Mouse (Mus musculus) kidney, embryonic 14.5 days (tissue): ENCODE measurements around the gene Gpr45. TPM values are rescaled to one million over a fixed set of nuclear protein-coding genes. Genes with fewer than 3 reads are reported as not detected.
"Not testable (repeated sequence)": the region's sequence is repeated elsewhere in the genome, so short reads cannot be mapped to it uniquely, and the experiment has no call there.

Source experiments
- ATAC-seq: fragments of 200-750 bp; cut with Nextera tagmentation; 2 replicates; pipeline ENCODE4 v1.8.0; 2017; ENCODE audit warnings: moderate number of reproducible peaks, mild to moderate bottlenecking, moderate TSS enrichment, moderate library complexity; ENCODE audit not compliant: low FRiP score, low TSS enrichment
- H3K27ac ChIP-seq: fragments of 300-500 bp; sonication (generic); 2 replicates; pipeline ENCODE4 v1.5.1; 2014; ENCODE audit warnings: low read depth, mild to moderate bottlenecking, low read length, moderate library complexity, mixed read lengths
- H3K27me3 ChIP-seq: fragments of 300-500 bp; sonication (generic); 2 replicates; pipeline ENCODE4 v1.6.1; 2014; ENCODE audit warnings: mild to moderate bottlenecking, low read length; ENCODE audit not compliant: control insufficient read depth, insufficient read depth
- H3K36me3 ChIP-seq: fragments of 300-500 bp; sonication (generic); 2 replicates; pipeline ENCODE4 v1.6.1; 2014; ENCODE audit warnings: low read length, mixed read lengths; ENCODE audit not compliant: control insufficient read depth, insufficient read depth
- H3K4me1 ChIP-seq: fragments of 300-500 bp; sonication (generic); 2 replicates; pipeline ENCODE4 v1.6.1; 2014; ENCODE audit warnings: low read length, mixed read lengths; ENCODE audit not compliant: control insufficient read depth, insufficient read depth
- H3K4me2 ChIP-seq: fragments of 300-500 bp; sonication (generic); replicated peaks from 2 replicates; pipeline ENCODE4 v1.6.1; 2014; ENCODE audit warnings: low read depth, mild to moderate bottlenecking, low read length
- H3K4me3 ChIP-seq: fragments of 300-500 bp; sonication (generic); 2 replicates; pipeline ENCODE4 v1.5.1; 2014; ENCODE audit warnings: mild to moderate bottlenecking, low read length
- H3K9ac ChIP-seq: fragments of 300-500 bp; sonication (generic); 2 replicates; pipeline ENCODE4 v1.6.1; 2014; ENCODE audit warnings: low read depth, mild to moderate bottlenecking, low read length, moderate library complexity
- H3K9me3 ChIP-seq: fragments of 300-500 bp; sonication (generic); 2 replicates; pipeline ENCODE4 v1.6.1; 2016; ENCODE audit warnings: low read length; ENCODE audit not compliant: control insufficient read depth
- WGBS: fragments of 180-500 bp; shearing (Covaris S2); extraction: QIAGEN DNeasy Blood & Tissue Kit; methylation state at CpG from one replicate; pipeline ENCODE4 v1.1.7; 2014; 5-methylcytosine and 5-hydroxymethylcytosine counted together
- polyA plus RNA-seq: library from polyadenylated mRNA; unstranded; fragments of >200 nt; fragmentation: Nextera tagmentation; extraction: Ambion mirVana; gene quantifications from 2 replicates; pipeline ENCODE4 v1.2.1, GENCODE M21; 2014

Gpr45 gene
- polyA plus RNA-seq, 1 experiment from 2014 or later = 18.3 TPM

- ATAC-seq = peak; percentile 64; the same call in 1 of the 2 replicates
- not testable (repeated sequence) for H3K4me1 ChIP-seq, H3K9ac ChIP-seq, H3K4me3 ChIP-seq, H3K4me2 ChIP-seq, H3K27ac ChIP-seq, H3K27me3 ChIP-seq, H3K9me3 ChIP-seq, H3K36me3 ChIP-seq
- WGBS = 77% methylated on average over 7 of the region's 7 CpGs
These were observed 62.5 kb downstream of the Gpr45 start for GRCm38 (mm10) chr1:43015153-43015685.

GRCm38 (mm10) chr1:43036014-43036413 is 83.3 kb downstream of the Gpr45 start:
- no peak overlapping the region for H3K27ac ChIP-seq
- no peaks in the 10 kb centered on the region for H3K36me3 ChIP-seq
- no peaks in the 10 kb centered on the region for H3K9me3 ChIP-seq
- no peak overlapping the region for H3K9ac ChIP-seq
- H3K27me3 ChIP-seq = no peaks in the 10 kb centered on the region
- H3K4me1 ChIP-seq = no peaks in the 10 kb centered on the region
- H3K4me3 ChIP-seq = no peak overlapping the region
- no peak overlapping the region for H3K4me2 ChIP-seq
- ATAC-seq = no peak
- WGBS = 87% methylated on average over 7 of the region's 7 CpGs

- H3K4me2 ChIP-seq = no peak overlapping the region
- H3K9ac ChIP-seq = no peak overlapping the region
- no peaks in the 10 kb centered on the region for H3K36me3 ChIP-seq
- H3K4me3 ChIP-seq = no peak overlapping the region
- no peaks in the 10 kb centered on the region for H3K9me3 ChIP-seq
- H3K27ac ChIP-seq = no peak overlapping the region
- no peak for ATAC-seq
- H3K4me1 ChIP-seq = 0 out of 2 replicates have a peak, but pooled peaks cover 7% of the 10 kb centered on the region
- WGBS = 44% methylated on average over 6 of the region's 6 CpGs
- H3K27me3 ChIP-seq = no peaks in the 10 kb centered on the region
These were observed 89.6 kb downstream of the Gpr45 start for GRCm38 (mm10) chr1:43042271-43042670.

GRCm38 (mm10) chr1:43045204-43045982 is 92.7 kb downstream of the Gpr45 start:
- H3K4me3 ChIP-seq = no peak overlapping the region
- H3K9ac ChIP-seq = no peak overlapping the region
- ATAC-seq = peak; percentile 61
- 0 out of 2 replicates have a peak, but pooled peaks cover 7% of the 10 kb centered on the region for H3K4me1 ChIP-seq
- peaks cover 15% of the 10 kb centered on the region; the same call in 1 of the 2 replicates for H3K36me3 ChIP-seq
- no peaks in the 10 kb centered on the region for H3K27me3 ChIP-seq
- no peaks in the 10 kb centered on the region for H3K9me3 ChIP-seq
- peak overlapping the region; percentile 19; the same call in 1 of the 2 replicates for H3K4me2 ChIP-seq
- peak overlapping the region; percentile 24; the same call in 1 of the 2 replicates for H3K27ac ChIP-seq
- WGBS = 27% methylated on average over 14 of the region's 14 CpGs

GRCm38 (mm10) chr1:43046990-43047389 is 94.3 kb downstream of the Gpr45 start:
- Histone ChIP-seq H3K9me3 (no peaks in the 10 kb centered on the region), H3K27ac (no peak overlapping the region), H3K36me3 (peaks cover 24% of the 10 kb centered on the region; the same call in 1 of the 2 replicates), H3K4me2 (no peak overlapping the region), H3K27me3 (no peaks in the 10 kb centered on the region), H3K4me1 (0 out of 2 replicates have a peak, but pooled peaks cover 7% of the 10 kb centered on the region), H3K4me3 (no peak overlapping the region), H3K9ac (no peak overlapping the region)
- no peak for ATAC-seq
- 85% methylated on average over 2 of the region's 2 CpGs for WGBS

- ATAC-seq = no peak
- Histone ChIP-seq H3K4me1 (0 out of 2 replicates have a peak, but pooled peaks cover 7% of the 10 kb centered on the region), H3K4me2 (no peak overlapping the region), H3K9ac (no peak overlapping the region), H3K9me3 (no peaks in the 10 kb centered on the region), H3K27ac (no peak overlapping the region), H3K36me3 (peaks cover 25% of the 10 kb centered on the region; the same call in 1 of the 2 replicates), H3K4me3 (no peak overlapping the region), H3K27me3 (no peaks in the 10 kb centered on the region)
- 88% methylated on average over 10 of the region's 10 CpGs for WGBS
These were observed 95.1 kb downstream of the Gpr45 start for GRCm38 (mm10) chr1:43047811-43048210.

- no peak overlapping the region for H3K9ac ChIP-seq
- H3K4me2 ChIP-seq = no peak overlapping the region
- no peaks in the 10 kb centered on the region for H3K9me3 ChIP-seq
- H3K27me3 ChIP-seq = no peaks in the 10 kb centered on the region
- 93% methylated on average over 5 of the region's 5 CpGs for WGBS
- ATAC-seq = peak; percentile 29; the same call in 1 of the 2 replicates
- no peak overlapping the region for H3K4me3 ChIP-seq
- peaks cover 45% of the 10 kb centered on the region for H3K36me3 ChIP-seq
- no peak overlapping the region for H3K27ac ChIP-seq
- no peaks in the 10 kb centered on the region for H3K4me1 ChIP-seq
These were observed 99.2 kb downstream of the Gpr45 start for GRCm38 (mm10) chr1:43051903-43052302.

GRCm38 (mm10) chr1:43065615-43066310 is 113.1 kb downstream of the Gpr45 start:
- 56% methylated on average over 9 of the region's 9 CpGs for WGBS
- Histone ChIP-seq H3K4me1 (no peaks in the 10 kb centered on the region), H3K36me3 (peaks cover 15% of the 10 kb centered on the region), H3K9ac (no peak overlapping the region), H3K9me3 (no peaks in the 10 kb centered on the region), H3K4me3 (no peak overlapping the region), H3K4me2 (no peak overlapping the region), H3K27me3 (no peaks in the 10 kb centered on the region), H3K27ac (no peak overlapping the region)
- peak; percentile 95 for ATAC-seq
